9 mouse cellular contexts compared by ENCODE assay signal in genomic region chr4:120104599-120104998, GRCm38 (mm10). TPM values are rescaled to one million over a fixed set of nuclear protein-coding genes. Genes with fewer than 3 reads are reported as not detected.
DNase-seq lines count a peak whose midpoint lies in the region; ATAC-seq and TF ChIP-seq lines count a peak whose summit lies in the region.
"Had no signal": no experiment of that assay in that cellular context is flagged by ENCODE, and none has a peak within 500 bp of the region (broad histone marks: within the 10 kb centered on the region; RNA-seq: fewer than 3 reads in every experiment).

No protein-coding gene starts in this region.

- no peak overlapping the region for H3K4me3 ChIP-seq in embryonic facial prominence, embryonic 11.5 days (ENCODE audit: low read depth, low read length)
- H3K4me3 ChIP-seq in kidney, postnatal 0 days (replicated peaks; ENCODE audit: low read depth, low read length) = no peak overlapping the region
- no peak overlapping the region for H3K4me3 ChIP-seq in lung, postnatal 0 days (ENCODE audit: low read depth, low read length)
- H3K4me3 ChIP-seq: megakaryocyte, embryonic 14.5 days had no signal

- ATAC-seq in embryonic facial prominence, embryonic 11.5 days (replicated peaks; ENCODE audit: insufficient number of reproducible peaks, low FRiP score, low TSS enrichment, low read depth) = no peak
- ATAC-seq in kidney, postnatal 0 days (replicated peaks; ENCODE audit: low FRiP score, low read depth) = peak; percentile 43; the same call in 1 of the 2 replicates
- ATAC-seq in lung, postnatal 0 days = peak; percentile 41

- no peak overlapping the region for H3K4me2 ChIP-seq in embryonic facial prominence, embryonic 11.5 days (ENCODE audit: low read depth, low read length)
- no peak overlapping the region for H3K4me2 ChIP-seq in kidney, postnatal 0 days (ENCODE audit: low read length)
- no peak overlapping the region for H3K4me2 ChIP-seq in lung, postnatal 0 days (replicated peaks; ENCODE audit: low read depth, low read length)

- WGBS in embryonic facial prominence, embryonic 11.5 days = 56% methylated on average over 5 of the region's 5 CpGs
- 53% methylated on average over 5 of the region's 5 CpGs for WGBS in kidney, postnatal 0 days
- 43% methylated on average over 5 of the region's 5 CpGs for WGBS in lung, postnatal 0 days

- peak; percentile 76 for TF ChIP-seq CTCF in kidney, postnatal 0 days (IDR thresholded peaks at IDR 0.05; ENCODE audit: low read depth)
- peak; percentile 85 for TF ChIP-seq CTCF in lung, postnatal 0 days (IDR thresholded peaks at IDR 0.05)

- H3K9me3 ChIP-seq in embryonic facial prominence, embryonic 11.5 days (replicated peaks; ENCODE audit: control insufficient read depth, low read length) = no peaks in the 10 kb centered on the region
- H3K9me3 ChIP-seq in kidney, postnatal 0 days (replicated peaks; ENCODE audit: low read length) = no peaks in the 10 kb centered on the region
- no peaks in the 10 kb centered on the region for H3K9me3 ChIP-seq in lung, postnatal 0 days (ENCODE audit: low read length)

- H3K27me3 ChIP-seq in embryonic facial prominence, embryonic 11.5 days (ENCODE audit: control insufficient read depth, insufficient read depth, low read length) = no peaks in the 10 kb centered on the region
- H3K27me3 ChIP-seq in kidney, postnatal 0 days (ENCODE audit: insufficient read depth, low read length) = no peaks in the 10 kb centered on the region
- no peaks in the 10 kb centered on the region for H3K27me3 ChIP-seq in lung, postnatal 0 days (replicated peaks; ENCODE audit: insufficient read depth, low read length)

- TF ChIP-seq EP300 in lung, postnatal 0 days (IDR thresholded peaks at IDR 0.05) = no peak

- H3K36me3 ChIP-seq in embryonic facial prominence, embryonic 11.5 days (replicated peaks; ENCODE audit: control insufficient read depth, insufficient read depth, low read depth, low read length) = no peaks in the 10 kb centered on the region
- H3K36me3 ChIP-seq in kidney, postnatal 0 days (ENCODE audit: insufficient read depth, low read length) = no peaks in the 10 kb centered on the region
- H3K36me3 ChIP-seq in lung, postnatal 0 days (ENCODE audit: insufficient read depth, low read length) = no peaks in the 10 kb centered on the region

- H3K4me1 ChIP-seq in embryonic facial prominence, embryonic 11.5 days (ENCODE audit: control insufficient read depth, insufficient read depth, low read length) = no peaks in the 10 kb centered on the region
- no peaks in the 10 kb centered on the region for H3K4me1 ChIP-seq in kidney, postnatal 0 days (replicated peaks; ENCODE audit: insufficient read depth, low read length)
- no peaks in the 10 kb centered on the region for H3K4me1 ChIP-seq in lung, postnatal 0 days (ENCODE audit: insufficient read depth, low read depth, low read length)
- H3K4me1 ChIP-seq: megakaryocyte, embryonic 14.5 days had no signal

- no peak overlapping the region for H3K9ac ChIP-seq in embryonic facial prominence, embryonic 11.5 days (replicated peaks; ENCODE audit: low read length)
- no peak overlapping the region for H3K9ac ChIP-seq in kidney, postnatal 0 days (ENCODE audit: low read depth, low read length)
- no peak overlapping the region for H3K9ac ChIP-seq in lung, postnatal 0 days (replicated peaks; ENCODE audit: low read depth)

- DNase-seq in ovary, postnatal 10 days (ENCODE audit: low spot score) = peak; percentile 35
- no peak for DNase-seq in ovary, adult 18-20 months (ENCODE audit: low spot score)
- peak; percentile 71 to 83 for DNase-seq in adrenal gland, postnatal 36 days
- peak; percentile 54 for DNase-seq in embryonic facial prominence, embryonic 11.5 days (ENCODE audit: low spot score)
- peak; percentile 40 for DNase-seq in kidney, postnatal 0 days (ENCODE audit: low spot score)
- DNase-seq in lung, postnatal 0 days (ENCODE audit: low spot score) = peak; percentile 59
- DNase-seq in skeletal muscle tissue, adult 2 months (ENCODE audit: low read depth, low spot score) = peak; percentile 39
- no peak for DNase-seq in c-Kit-positive CD71-positive TER-119-positive erythroid progenitor cells, embryonic 14.5 days (ENCODE audit: low spot score)

- no peak overlapping the region for H3K27ac ChIP-seq in embryonic facial prominence, embryonic 11.5 days (replicated peaks; ENCODE audit: low read depth, low read length)
- no peak overlapping the region for H3K27ac ChIP-seq in kidney, postnatal 0 days
- no peak overlapping the region for H3K27ac ChIP-seq in lung, postnatal 0 days (ENCODE audit: low read length)

RNA-seq across cellular contexts. Expression of gene AL607142.1, which starts 39.8 kb away (rescaled TPM):
- total RNA-seq in adrenal gland, postnatal 36 days (2021) = not detected
- not detected in 2 replicates for polyA plus RNA-seq in embryonic facial prominence, embryonic 11.5 days (2014; fragmentation: Nextera tagmentation; extraction: Ambion mirVana)
- not detected in 2 replicates for polyA plus RNA-seq in kidney, postnatal 0 days (2015; fragmentation: Nextera tagmentation; extraction: Ambion mirVana)
- not detected in 2 replicates for polyA plus RNA-seq in lung, postnatal 0 days (2015; fragmentation: Nextera tagmentation; extraction: Ambion mirVana)

RNA-seq across cellular contexts. Expression of gene Edn2, which starts 56.4 kb away (rescaled TPM):
- total RNA-seq in adrenal gland, postnatal 36 days (2021) = not detected
- 0.14 and 0.20 TPM in 2 replicates for polyA plus RNA-seq in embryonic facial prominence, embryonic 11.5 days (2014; fragmentation: Nextera tagmentation; extraction: Ambion mirVana)
- 0.09 TPM in 1 of 2 replicates, not detected in the other for polyA plus RNA-seq in kidney, postnatal 0 days (2015; fragmentation: Nextera tagmentation; extraction: Ambion mirVana)
- polyA plus RNA-seq in lung, postnatal 0 days (2015; fragmentation: Nextera tagmentation; extraction: Ambion mirVana) = 0.12 and 0.18 TPM in 2 replicates

Comparison
In these comparisons a context has a peak if more than half of its experiments do, and no peak if none do; other contexts are left out.
1. DNase-seq: peak in ovary, postnatal 10 days (single experiment), adrenal gland, postnatal 36 days (2 of 2), embryonic facial prominence, embryonic 11.5 days (single experiment), kidney, postnatal 0 days (single experiment), lung, postnatal 0 days (single experiment) and skeletal muscle tissue, adult 2 months (single experiment); none in ovary, adult 18-20 months (single experiment) and c-Kit-positive CD71-positive TER-119-positive erythroid progenitor cells, embryonic 14.5 days (single experiment).